Mouse (Mus musculus) liver, adult 2 months (tissue): ENCODE results near the gene Gprc5d. TPM values are rescaled to one million over a fixed set of nuclear protein-coding genes. Genes with fewer than 3 reads are reported as not detected.
A peak's percentile ranks its signal among the peaks of the same experiment; 100 is the strongest.

Experiments
- DNase-seq: peaks from one replicate; pipeline ENCODE4 v3.0.0-alpha.2; 2011; ENCODE audit warnings: low read depth, low spot score; ENCODE audit errors: extremely low read depth
- H3K27ac ChIP-seq: fragments of 200-500 bp; replicated peaks from 2 replicates; pipeline ENCODE4 v1.5.1; 2012; ENCODE audit warnings: low read depth, mild to moderate bottlenecking, control low read depth, inconsistent platforms, low read length; ENCODE audit not compliant: insufficient read depth
- H3K27me3 ChIP-seq: fragments of 200-500 bp; 2 replicates; pipeline ENCODE4 v1.6.1; 2012; ENCODE audit warnings: mild to moderate bottlenecking, moderate library complexity, low read length, inconsistent platforms; ENCODE audit not compliant: control insufficient read depth, insufficient read depth
- H3K36me3 ChIP-seq: fragments of 200-500 bp; 2 replicates; pipeline ENCODE4 v1.6.1; 2012; ENCODE audit warnings: low read length, inconsistent platforms; ENCODE audit not compliant: control insufficient read depth, insufficient read depth
- H3K4me1 ChIP-seq: fragments of 200-500 bp; 2 replicates; pipeline ENCODE4 v1.6.1; 2011; ENCODE audit warnings: low read length; ENCODE audit not compliant: control insufficient read depth, insufficient read depth
- H3K4me3 ChIP-seq: fragments of 200-500 bp; 2 replicates; pipeline ENCODE4 v1.5.1; 2011; ENCODE audit warnings: low read depth, mild to moderate bottlenecking, control low read depth, low read length, moderate library complexity; ENCODE audit not compliant: insufficient read depth
- H3K79me2 ChIP-seq: fragments of 200-500 bp; 2 replicates; pipeline ENCODE4 v1.6.1; 2012; ENCODE audit warnings: inconsistent platforms, mild to moderate bottlenecking, low read length, moderate library complexity; ENCODE audit not compliant: control insufficient read depth, insufficient read depth
- H3K9ac ChIP-seq: fragments of 200-500 bp; 2 replicates; pipeline ENCODE4 v1.6.1; 2012; ENCODE audit warnings: low read depth, mild to moderate bottlenecking, control low read depth, inconsistent platforms, low read length
- CTCF ChIP-seq: fragments of 200-500 bp; IDR thresholded peaks from 2 replicates; pipeline ENCODE4 v1.5.1; 2011; ENCODE audit warnings: low read depth, low read length, control low read depth
- POLR2A ChIP-seq: fragments of 200-500 bp; IDR thresholded peaks from 2 replicates; pipeline ENCODE4 v1.6.1; 2011; ENCODE audit warnings: low read length, control low read depth; ENCODE audit not compliant: insufficient read depth; ENCODE audit errors: extremely low read depth
- WGBS: fragments of 180-500 bp; shearing (Covaris S2); methylation state at CpG from one replicate; pipeline ENCODE4 v1.1.7; 2018; 5-methylcytosine and 5-hydroxymethylcytosine counted together
- polyA plus RNA-seq: library from polyadenylated mRNA; depleted of rRNA; stranded (reverse); fragments of >200 nt; gene quantifications from 2 replicates; pipeline ENCODE4 v1.2.3, GENCODE M21; 2012
- total RNA-seq: library from RNA; depleted of rRNA; stranded (reverse); fragments of >200 nt; gene quantifications from 2 replicates; pipeline ENCODE4 v1.2.3, GENCODE M21; 2014

Gene Gprc5d
- total and polyA plus RNA-seq, 2 experiments, result 0.17 TPM; not detected in 1

GRCm38 (mm10) chr6:135090661-135091060 is 27.4 kb downstream of the Gprc5d start:
- H3K4me1 ChIP-seq, result no peaks in the 10 kb centered on the region
- H3K79me2 ChIP-seq, result no peaks in the 10 kb centered on the region
- H3K9ac ChIP-seq, result no peak overlapping the region
- WGBS, result 89% methylated on average over 4 of the region's 4 CpGs
- no peaks in the 10 kb centered on the region for H3K27me3 ChIP-seq
- no peaks in the 10 kb centered on the region for H3K36me3 ChIP-seq
- no peak for DNase-seq
- H3K27ac ChIP-seq, result no peak overlapping the region
- TF ChIP-seq POLR2A (no peak), CTCF (no peak)
- H3K4me3 ChIP-seq, result no peak overlapping the region

- H3K79me2 ChIP-seq, result no peaks in the 10 kb centered on the region
- H3K9ac ChIP-seq, result no peak overlapping the region
- H3K36me3 ChIP-seq, result no peaks in the 10 kb centered on the region
- H3K4me1 ChIP-seq, result no peaks in the 10 kb centered on the region
- no peak overlapping the region for H3K4me3 ChIP-seq
- TF ChIP-seq POLR2A, result no peak
- TF ChIP-seq CTCF, result no peak
- no peak for DNase-seq
- H3K27ac ChIP-seq, result no peak overlapping the region
- 46% methylated on average over 8 of the region's 8 CpGs for WGBS
- H3K27me3 ChIP-seq, result no peaks in the 10 kb centered on the region
These were observed 28.3 kb downstream of the Gprc5d start for GRCm38 (mm10) chr6:135089786-135090185.

GRCm38 (mm10) chr6:135087721-135088451 is 30.2 kb downstream of the Gprc5d start:
- no peak overlapping the region for H3K4me3 ChIP-seq
- 32% methylated on average over 19 of the region's 19 CpGs for WGBS
- TF ChIP-seq POLR2A (no peak), CTCF (peak; percentile 82)
- H3K27ac ChIP-seq, result no peak overlapping the region
- H3K4me1 ChIP-seq, result no peaks in the 10 kb centered on the region
- no peaks in the 10 kb centered on the region for H3K79me2 ChIP-seq
- peak; percentile 23 for DNase-seq
- no peaks in the 10 kb centered on the region for H3K36me3 ChIP-seq
- H3K27me3 ChIP-seq, result no peaks in the 10 kb centered on the region
- H3K9ac ChIP-seq, result no peak overlapping the region

GRCm38 (mm10) chr6:135085703-135086102 is 32.4 kb downstream of the Gprc5d start:
- Histone ChIP-seq H3K79me2 (no peaks in the 10 kb centered on the region), H3K27me3 (no peaks in the 10 kb centered on the region), H3K4me1 (no peaks in the 10 kb centered on the region), H3K27ac (no peak overlapping the region), H3K36me3 (no peaks in the 10 kb centered on the region), H3K9ac (no peak overlapping the region), H3K4me3 (no peak overlapping the region)
- WGBS, result 91% methylated on average over 1 of the region's 1 CpGs
- DNase-seq, result no peak
- no peak for TF ChIP-seq POLR2A
- no peak for TF ChIP-seq CTCF

- Histone ChIP-seq H3K27ac (no peak overlapping the region), H3K4me3 (no peak overlapping the region), H3K4me1 (no peaks in the 10 kb centered on the region), H3K79me2 (no peaks in the 10 kb centered on the region), H3K36me3 (no peaks in the 10 kb centered on the region), H3K27me3 (no peaks in the 10 kb centered on the region), H3K9ac (no peak overlapping the region)
- no peak for DNase-seq
- 65% methylated on average over 10 of the region's 10 CpGs for WGBS
- no peak for TF ChIP-seq CTCF
- TF ChIP-seq POLR2A, result no peak
These were observed 34.0 kb downstream of the Gprc5d start for GRCm38 (mm10) chr6:135083991-135084502.

- H3K9ac ChIP-seq, result no peak overlapping the region
- 37% methylated on average over 12 of the region's 12 CpGs for WGBS
- H3K4me1 ChIP-seq, result no peaks in the 10 kb centered on the region
- no peaks in the 10 kb centered on the region for H3K79me2 ChIP-seq
- no peak for DNase-seq
- H3K36me3 ChIP-seq, result no peaks in the 10 kb centered on the region
- TF ChIP-seq CTCF (no peak), POLR2A (no peak)
- no peaks in the 10 kb centered on the region for H3K27me3 ChIP-seq
- no peak overlapping the region for H3K4me3 ChIP-seq
- H3K27ac ChIP-seq, result no peak overlapping the region
These were observed 39.7 kb downstream of the Gprc5d start for GRCm38 (mm10) chr6:135078420-135078819.
